ENCODE assay signal across 21 mouse cellular contexts in genomic region chr14:100362786-100363185, GRCm38 (mm10).
DNase-seq lines count a peak whose midpoint lies in the region; ATAC-seq and TF ChIP-seq lines count a peak whose summit lies in the region.
"Had no signal": no experiment of that assay in that cellular context is flagged by ENCODE, and none has a peak within 500 bp of the region (broad histone marks: within the 10 kb centered on the region; RNA-seq: fewer than 3 reads in every experiment).

No protein-coding gene starts in this region.

- no peak overlapping the region for H3K9ac ChIP-seq in lung, embryonic 14.5 days
- no peak overlapping the region for H3K9ac ChIP-seq in stomach, postnatal 0 days (ENCODE audit: low read length)
- H3K9ac ChIP-seq: heart, embryonic 13.5 days; hindbrain, embryonic 15.5 days; liver, embryonic 15.5 days; midbrain, embryonic 12.5 days; neural tube, embryonic 13.5 days had no signal

- WGBS in lung, embryonic 14.5 days = 55% methylated on average over 3 of the region's 3 CpGs
- WGBS in stomach, postnatal 0 days = 39% methylated on average over 3 of the region's 3 CpGs

- H3K36me3 ChIP-seq in lung, embryonic 14.5 days (ENCODE audit: insufficient read depth) = no peaks in the 10 kb centered on the region
- H3K36me3 ChIP-seq in stomach, postnatal 0 days (ENCODE audit: control insufficient read depth, insufficient read depth, low read length) = no peaks in the 10 kb centered on the region
- H3K36me3 ChIP-seq: heart, embryonic 13.5 days; hindbrain, embryonic 10.5 days; hindbrain, embryonic 15.5 days; liver, embryonic 15.5 days; midbrain, embryonic 12.5 days; neural tube, embryonic 13.5 days had no signal

- TF ChIP-seq CTCF in lung, embryonic 14.5 days (IDR thresholded peaks at IDR 0.05; ENCODE audit: low read depth) = no peak
- no peak for TF ChIP-seq CTCF in stomach, postnatal 0 days (IDR thresholded peaks at IDR 0.05; ENCODE audit: low read depth)

- no peak overlapping the region for H3K27ac ChIP-seq in lung, embryonic 14.5 days (ENCODE audit: low read depth)
- H3K27ac ChIP-seq in stomach, postnatal 0 days (replicated peaks) = no peak overlapping the region
- H3K27ac ChIP-seq: heart, embryonic 13.5 days; hindbrain, embryonic 15.5 days; kidney, postnatal 0 days; liver, embryonic 15.5 days; midbrain, embryonic 12.5 days; neural tube, embryonic 13.5 days had no signal

- no peak for TF ChIP-seq EP300 in stomach, postnatal 0 days (optimal IDR thresholded peaks at IDR 0.05)

- DNase-seq in lung, embryonic 14.5 days = no peak
- DNase-seq in lung, postnatal 10 days = no peak
- peak; percentile 22 to 33 for DNase-seq in kidney, adult 8-10 months
- peak; percentile 14 for DNase-seq in kidney, postnatal 10 days
- DNase-seq in stomach, postnatal 0 days (ENCODE audit: low spot score) = peak; percentile 15
- no peak for DNase-seq in right cerebral cortex, postnatal 36 days (ENCODE audit: low spot score in 2 of 2)
- DNase-seq: B cell, adult 2 months; cerebellum, adult 11-12 months; cerebellum, adult 9-11 months; gastrocnemius, postnatal 10 days; heart, postnatal 10 days had no signal

- 0 out of 2 replicates have a peak, but pooled peaks cover 5% of the 10 kb centered on the region for H3K4me1 ChIP-seq in lung, embryonic 14.5 days (ENCODE audit: insufficient read depth)
- no peaks in the 10 kb centered on the region for H3K4me1 ChIP-seq in stomach, postnatal 0 days (replicated peaks; ENCODE audit: control insufficient read depth, insufficient read depth)
- H3K4me1 ChIP-seq: heart, embryonic 13.5 days; hindbrain, embryonic 15.5 days; liver, embryonic 15.5 days; neural tube, embryonic 13.5 days had no signal

- no peaks in the 10 kb centered on the region for H3K27me3 ChIP-seq in lung, embryonic 14.5 days (ENCODE audit: insufficient read depth, low read length)
- no peaks in the 10 kb centered on the region for H3K27me3 ChIP-seq in stomach, postnatal 0 days (ENCODE audit: control insufficient read depth, insufficient read depth, low read length)
- H3K27me3 ChIP-seq: heart, embryonic 13.5 days; hindbrain, embryonic 15.5 days; liver, embryonic 15.5 days; midbrain, embryonic 12.5 days; neural tube, embryonic 13.5 days had no signal

- H3K4me2 ChIP-seq in lung, embryonic 14.5 days = no peak overlapping the region
- no peak overlapping the region for H3K4me2 ChIP-seq in stomach, postnatal 0 days (replicated peaks; ENCODE audit: low read depth)
- H3K4me2 ChIP-seq: heart, embryonic 13.5 days; hindbrain, embryonic 15.5 days; liver, embryonic 15.5 days; midbrain, embryonic 12.5 days; neural tube, embryonic 13.5 days had no signal

- ATAC-seq in lung, embryonic 14.5 days (ENCODE audit: insufficient read depth) = peak; percentile 39; the same call in 1 of the 2 replicates
- no peak for ATAC-seq in stomach, postnatal 0 days (ENCODE audit: low FRiP score, low TSS enrichment)
- ATAC-seq: forebrain, embryonic 16.5 days; inflammation-experienced regulatory T-cells, adult 6 months had no signal

- no peak overlapping the region for H3K4me3 ChIP-seq in lung, embryonic 14.5 days (ENCODE audit: low read depth, low read length)
- no peak overlapping the region for H3K4me3 ChIP-seq in stomach, postnatal 0 days (ENCODE audit: low read depth, low read length)
- H3K4me3 ChIP-seq: erythroblast, embryonic 14.5 days; heart, embryonic 13.5 days; hindbrain, embryonic 10.5 days; hindbrain, embryonic 15.5 days; liver, embryonic 15.5 days; midbrain, embryonic 12.5 days; neural tube, embryonic 13.5 days had no signal

- H3K9me3 ChIP-seq in lung, embryonic 14.5 days (ENCODE audit: low read depth, low read length) = no peaks in the 10 kb centered on the region
- no peaks in the 10 kb centered on the region for H3K9me3 ChIP-seq in stomach, postnatal 0 days (ENCODE audit: control insufficient read depth, low read length)
- H3K9me3 ChIP-seq: heart, embryonic 13.5 days; hindbrain, embryonic 10.5 days; hindbrain, embryonic 15.5 days; liver, embryonic 15.5 days; midbrain, embryonic 12.5 days; neural tube, embryonic 13.5 days had no signal

Comparison
In these comparisons a context has a peak if more than half of its experiments do, and no peak if none do; other contexts are left out.
1. DNase-seq: peak in kidney, adult 8-10 months (2 of 2), kidney, postnatal 10 days (single experiment) and stomach, postnatal 0 days (single experiment); none in lung, embryonic 14.5 days (single experiment), lung, postnatal 10 days (single experiment) and right cerebral cortex, postnatal 36 days (0 of 2).